17 mouse cellular contexts compared by ENCODE assay signal in the genomic region with DNA sequence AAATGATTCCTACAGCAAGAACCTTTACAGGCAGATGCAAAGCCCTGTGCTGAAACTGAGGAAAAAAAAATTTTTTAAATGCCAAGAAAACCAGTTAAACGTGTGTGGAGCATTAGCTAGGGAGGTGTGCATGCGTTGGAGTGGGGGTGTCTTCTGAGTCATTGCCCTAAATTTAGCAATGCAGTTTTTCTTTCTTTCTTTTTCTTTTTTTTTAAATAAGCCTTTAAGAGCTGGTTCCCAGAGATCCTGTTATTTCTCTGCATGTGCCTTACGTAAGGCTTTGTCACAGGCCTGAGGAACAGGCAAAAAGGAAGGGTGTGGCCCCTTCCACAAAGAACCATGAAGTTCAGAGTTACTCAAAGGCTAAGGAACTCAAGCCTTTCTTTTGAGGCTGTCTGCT. TPM values are rescaled to one million over a fixed set of nuclear protein-coding genes. Genes with fewer than 3 reads are reported as not detected.
DNase-seq lines count a peak whose midpoint lies in the region; ATAC-seq and TF ChIP-seq lines count a peak whose summit lies in the region.
"Had no signal": no experiment of that assay in that cellular context is flagged by ENCODE, and none has a peak within 500 bp of the region (broad histone marks: within the 10 kb centered on the region; RNA-seq: fewer than 3 reads in every experiment).

No protein-coding gene starts in this region.

- no peak for TF ChIP-seq CTCF in forebrain, postnatal 0 days (IDR thresholded peaks at IDR 0.05; ENCODE audit: low read depth)

- DNase-seq in forebrain, postnatal 0 days, result peak; percentile 6
- DNase-seq in forebrain, embryonic 14.5 days (ENCODE audit: low spot score), result no peak
- peak; percentile 26 for DNase-seq in layer of hippocampus, adult 9-11 months
- DNase-seq in layer of hippocampus, adult 8-10 months (ENCODE audit: low spot score in 2 of 2), result no peak
- DNase-seq in NIH3T3 (ENCODE audit: low read depth), result peak; percentile 2
- peak; percentile 29 for DNase-seq in lung, postnatal 25 days (ENCODE audit: low spot score)
- DNase-seq in liver, embryonic 11.5 days (ENCODE audit: low spot score), result no peak
- DNase-seq: adrenal gland, postnatal 25 days; kidney, adult 18-20 months; thymus, adult 18-20 months had no signal

- H3K9me3 ChIP-seq in forebrain, postnatal 0 days (ENCODE audit: low read length), result no peaks in the 10 kb centered on the region
- H3K9me3 ChIP-seq in forebrain, embryonic 14.5 days (replicated peaks; ENCODE audit: control insufficient read depth, low read length), result no peaks in the 10 kb centered on the region
- no peaks in the 10 kb centered on the region for H3K9me3 ChIP-seq in liver, embryonic 11.5 days (ENCODE audit: control insufficient read depth, low read length)
- H3K9me3 ChIP-seq in neural tube, embryonic 15.5 days (replicated peaks), result no peaks in the 10 kb centered on the region
- H3K9me3 ChIP-seq: heart, embryonic 10.5 days; hindbrain, embryonic 10.5 days; liver, embryonic 12.5 days; megakaryocyte, embryonic 14.5 days had no signal

- no peak overlapping the region for H3K4me3 ChIP-seq in forebrain, postnatal 0 days (ENCODE audit: low read depth, low read length)
- no peak overlapping the region for H3K4me3 ChIP-seq in forebrain, embryonic 14.5 days (ENCODE audit: low read depth, low read length)
- no peak overlapping the region for H3K4me3 ChIP-seq in liver, embryonic 11.5 days (ENCODE audit: low read depth, low read length)
- no peak overlapping the region for H3K4me3 ChIP-seq in neural tube, embryonic 15.5 days (replicated peaks)
- H3K4me3 ChIP-seq: heart, embryonic 10.5 days; hindbrain, embryonic 10.5 days; liver, embryonic 12.5 days; megakaryocyte, embryonic 14.5 days had no signal

- H3K4me2 ChIP-seq in forebrain, postnatal 0 days (ENCODE audit: low read depth), result no peak overlapping the region
- no peak overlapping the region for H3K4me2 ChIP-seq in forebrain, embryonic 14.5 days (ENCODE audit: low read length)
- H3K4me2 ChIP-seq in liver, embryonic 11.5 days, result no peak overlapping the region
- H3K4me2 ChIP-seq in neural tube, embryonic 15.5 days, result no peak overlapping the region
- H3K4me2 ChIP-seq: liver, embryonic 12.5 days had no signal

- no peaks in the 10 kb centered on the region for H3K27me3 ChIP-seq in forebrain, postnatal 0 days (ENCODE audit: insufficient read depth, low read length)
- H3K27me3 ChIP-seq in forebrain, embryonic 14.5 days (replicated peaks; ENCODE audit: control insufficient read depth, insufficient read depth, low read length), result no peaks in the 10 kb centered on the region
- no peaks in the 10 kb centered on the region for H3K27me3 ChIP-seq in liver, embryonic 11.5 days (replicated peaks; ENCODE audit: control insufficient read depth, insufficient read depth, low read length)
- H3K27me3 ChIP-seq in neural tube, embryonic 15.5 days (replicated peaks), result no peaks in the 10 kb centered on the region
- H3K27me3 ChIP-seq: liver, embryonic 12.5 days; megakaryocyte, embryonic 14.5 days had no signal

- ATAC-seq in forebrain, postnatal 0 days, result peak; percentile 64
- no peak for ATAC-seq in forebrain, embryonic 14.5 days
- no peak for ATAC-seq in liver, embryonic 11.5 days (replicated peaks; ENCODE audit: low FRiP score)
- ATAC-seq in neural tube, embryonic 15.5 days (ENCODE audit: low FRiP score), result no peak
- ATAC-seq: liver, embryonic 12.5 days had no signal

- no peak overlapping the region for H3K9ac ChIP-seq in forebrain, postnatal 0 days
- H3K9ac ChIP-seq in forebrain, embryonic 14.5 days (ENCODE audit: low read length), result no peak overlapping the region
- no peak overlapping the region for H3K9ac ChIP-seq in liver, embryonic 11.5 days (ENCODE audit: low read depth, low read length)
- H3K9ac ChIP-seq in neural tube, embryonic 15.5 days (replicated peaks), result no peak overlapping the region
- H3K9ac ChIP-seq: liver, embryonic 12.5 days had no signal

- H3K27ac ChIP-seq in forebrain, postnatal 0 days (ENCODE audit: low read depth, low read length), result no peak overlapping the region
- H3K27ac ChIP-seq in forebrain, embryonic 14.5 days (ENCODE audit: low read depth, low read length), result no peak overlapping the region
- no peak overlapping the region for H3K27ac ChIP-seq in liver, embryonic 11.5 days (ENCODE audit: low read depth, low read length)
- H3K27ac ChIP-seq in neural tube, embryonic 15.5 days (replicated peaks), result no peak overlapping the region
- H3K27ac ChIP-seq: heart, embryonic 10.5 days; hindbrain, embryonic 10.5 days; liver, embryonic 12.5 days had no signal

- H3K4me1 ChIP-seq in forebrain, postnatal 0 days (ENCODE audit: insufficient read depth), result no peaks in the 10 kb centered on the region
- H3K4me1 ChIP-seq in forebrain, embryonic 14.5 days (ENCODE audit: control insufficient read depth, insufficient read depth, low read length), result no peaks in the 10 kb centered on the region
- no peaks in the 10 kb centered on the region for H3K4me1 ChIP-seq in liver, embryonic 11.5 days (replicated peaks; ENCODE audit: control insufficient read depth, insufficient read depth, low read length)
- no peaks in the 10 kb centered on the region for H3K4me1 ChIP-seq in neural tube, embryonic 15.5 days
- H3K4me1 ChIP-seq: heart, embryonic 10.5 days; liver, embryonic 12.5 days; megakaryocyte, embryonic 14.5 days had no signal

- H3K36me3 ChIP-seq in forebrain, postnatal 0 days (ENCODE audit: insufficient read depth), result no peaks in the 10 kb centered on the region
- H3K36me3 ChIP-seq in forebrain, embryonic 14.5 days (ENCODE audit: control insufficient read depth, insufficient read depth, low read length), result no peaks in the 10 kb centered on the region
- no peaks in the 10 kb centered on the region for H3K36me3 ChIP-seq in liver, embryonic 11.5 days (ENCODE audit: control insufficient read depth, insufficient read depth, low read length)
- H3K36me3 ChIP-seq in neural tube, embryonic 15.5 days, result no peaks in the 10 kb centered on the region
- H3K36me3 ChIP-seq: heart, embryonic 10.5 days; hindbrain, embryonic 10.5 days; liver, embryonic 12.5 days had no signal

- 54% methylated on average over 3 of the region's 3 CpGs for WGBS in forebrain, postnatal 0 days
- WGBS in forebrain, embryonic 14.5 days, result 80% methylated on average over 3 of the region's 3 CpGs
- WGBS in liver, embryonic 11.5 days, result 73% methylated on average over 3 of the region's 3 CpGs
- WGBS in neural tube, embryonic 15.5 days, result 74% methylated on average over 3 of the region's 3 CpGs

RNA-seq across cellular contexts. Expression of gene Zfp648, which starts 57.5 kb away (rescaled TPM):
- 0.15 and 0.19 TPM in 2 replicates for total RNA-seq in forebrain, postnatal 0 days (2014; rRNA removed)
- 0.74 and 0.93 TPM in 2 replicates for polyA plus RNA-seq in forebrain, postnatal 0 days (2015; fragmentation: Nextera tagmentation; extraction: Ambion mirVana)
- polyA plus RNA-seq in forebrain, embryonic 14.5 days (2014; fragmentation: Nextera tagmentation; extraction: Ambion mirVana), result 0.30 and 0.41 TPM in 2 replicates
- under 1 TPM; 0.33 to 0.70 (median 0.58) TPM for total RNA-seq in layer of hippocampus, adult 8-10 months (2022)
- polyA plus RNA-seq in liver, embryonic 11.5 days (2014; fragmentation: Nextera tagmentation; extraction: Ambion mirVana), result 0.16 TPM in 1 of 2 replicates, not detected in the other
- 1.7 and 2.2 TPM in 2 replicates for polyA plus RNA-seq in neural tube, embryonic 15.5 days (2015; fragmentation: Nextera tagmentation; extraction: Ambion mirVana)
- total RNA-seq: common myeloid progenitor, adult 5-6 weeks; gastrocnemius, adult 8-10 months had no signal
- polyA plus RNA-seq: hindbrain, embryonic 10.5 days had no signal

Comparison
In these comparisons a context has a peak if more than half of its experiments do, and no peak if none do; other contexts are left out.
1. DNase-seq: peak in forebrain, postnatal 0 days (single experiment), layer of hippocampus, adult 9-11 months (single experiment), NIH3T3 (single experiment) and lung, postnatal 25 days (single experiment); none in forebrain, embryonic 14.5 days (single experiment), layer of hippocampus, adult 8-10 months (0 of 2) and liver, embryonic 11.5 days (single experiment).